Mouse (Mus musculus) liver, postnatal 0 days (tissue): ENCODE measurements around the gene Hspg2. TPM values are rescaled to one million over a fixed set of nuclear protein-coding genes. Genes with fewer than 3 reads are reported as not detected.

Experiments
- ATAC-seq: fragments of 200-750 bp; cut with Nextera tagmentation; 2 replicates; pipeline ENCODE4 v1.8.0; 2017; ENCODE audit warnings: mild to moderate bottlenecking, moderate library complexity
- DNase-seq: peaks from one replicate; pipeline ENCODE4 v3.0.0-alpha.2; 2016
- H3K27ac ChIP-seq: fragments of 300-500 bp; sonication (generic); 2 replicates; pipeline ENCODE4 v1.5.1; 2014; ENCODE audit warnings: antibody characterized with exemption, moderate library complexity, mild to moderate bottlenecking, low read depth
- H3K27me3 ChIP-seq: fragments of 300-500 bp; sonication (generic); 2 replicates; pipeline ENCODE4 v1.6.1; 2014; ENCODE audit warnings: low read length, control low read depth, mixed read lengths; ENCODE audit not compliant: insufficient read depth
- H3K36me3 ChIP-seq: fragments of 300-500 bp; sonication (generic); replicated peaks from 2 replicates; pipeline ENCODE4 v1.6.1; 2014; ENCODE audit warnings: mild to moderate bottlenecking, control low read depth, low read length, moderate library complexity, mixed read lengths; ENCODE audit not compliant: insufficient read depth
- H3K4me1 ChIP-seq: fragments of 300-500 bp; sonication (generic); 2 replicates; pipeline ENCODE4 v1.6.1; 2014; ENCODE audit warnings: antibody characterized with exemption, mild to moderate bottlenecking, control low read depth; ENCODE audit not compliant: insufficient read depth
- H3K4me2 ChIP-seq: fragments of 300-500 bp; sonication (generic); 2 replicates; pipeline ENCODE4 v1.6.1; 2014; ENCODE audit warnings: low read depth, mild to moderate bottlenecking, low read length, moderate library complexity, mixed read lengths
- H3K4me3 ChIP-seq: fragments of 300-500 bp; sonication (generic); 2 replicates; pipeline ENCODE4 v1.5.1; 2014; ENCODE audit warnings: low read depth, low read length
- H3K9ac ChIP-seq: fragments of 300-500 bp; sonication (generic); replicated peaks from 2 replicates; pipeline ENCODE4 v1.6.1; 2014; ENCODE audit warnings: mild to moderate bottlenecking, moderate library complexity
- H3K9me3 ChIP-seq: fragments of 300-500 bp; sonication (generic); 2 replicates; pipeline ENCODE4 v1.6.1; 2016; ENCODE audit warnings: mild to moderate bottlenecking, control low read depth, low read length, mixed read lengths
- CTCF ChIP-seq: sonication (generic); IDR thresholded peaks from 2 replicates; pipeline ENCODE4 v1.5.1; 2016; ENCODE audit warnings: antibody characterized with exemption, low read depth
- EP300 ChIP-seq: IDR thresholded peaks from 2 replicates; pipeline ENCODE4 v1.6.1; 2016; ENCODE audit warnings: antibody characterized with exemption, low read depth, mild to moderate bottlenecking
- WGBS: fragments of 180-500 bp; shearing (Covaris S2); extraction: QIAGEN DNeasy Blood & Tissue Kit; methylation state at CpG from one replicate; pipeline ENCODE4 v1.1.7; 2014; ENCODE audit not compliant: insufficient replicate concordance; 5-methylcytosine and 5-hydroxymethylcytosine counted together
- polyA plus RNA-seq: library from polyadenylated mRNA; unstranded; fragments of >200 nt; fragmentation: Nextera tagmentation; extraction: Ambion mirVana; gene quantifications from 2 replicates; pipeline ENCODE4 v1.2.1, GENCODE M21; 2015

Gene Hspg2
- polyA plus RNA-seq, 1 experiment from 2014 or later: 5.1 TPM

GRCm38 (mm10) chr4:137441332-137441731 lies 27.2 kb upstream of the Hspg2 start:
- ATAC-seq (no peak), DNase-seq (no peak)
- H3K9me3 ChIP-seq: no peaks in the 10 kb centered on the region
- no peak overlapping the region for H3K4me2 ChIP-seq
- no peak overlapping the region for H3K9ac ChIP-seq
- TF ChIP-seq CTCF (peak; percentile 42), EP300 (no peak)
- WGBS: 84% methylated on average over 4 of the region's 4 CpGs
- H3K4me3 ChIP-seq: no peak overlapping the region
- peaks cover 14% of the 10 kb centered on the region for H3K4me1 ChIP-seq
- H3K27me3 ChIP-seq: no peaks in the 10 kb centered on the region
- H3K27ac ChIP-seq: no peak overlapping the region
- H3K36me3 ChIP-seq: no peaks in the 10 kb centered on the region

- H3K4me2 ChIP-seq: no peak overlapping the region
- H3K4me3 ChIP-seq: no peak overlapping the region
- DNase-seq (peak; percentile 83), ATAC-seq (no peak)
- no peaks in the 10 kb centered on the region for H3K9me3 ChIP-seq
- no peak overlapping the region for H3K9ac ChIP-seq
- TF ChIP-seq CTCF: peak; percentile 94
- peak; percentile 46; the same call in 1 of the 2 replicates for TF ChIP-seq EP300
- 37% methylated on average over 5 of the region's 5 CpGs for WGBS
- H3K27ac ChIP-seq: no peak overlapping the region
- H3K36me3 ChIP-seq: no peaks in the 10 kb centered on the region
- H3K27me3 ChIP-seq: no peaks in the 10 kb centered on the region
- H3K4me1 ChIP-seq: peaks cover 19% of the 10 kb centered on the region
Observed at GRCm38 (mm10) chr4:137443625-137444024, 24.9 kb upstream of the Hspg2 start.

- Histone ChIP-seq H3K9me3 (no peaks in the 10 kb centered on the region), H3K36me3 (no peaks in the 10 kb centered on the region), H3K9ac (no peak overlapping the region), H3K4me2 (no peak overlapping the region), H3K27ac (no peak overlapping the region), H3K4me1 (peaks cover 15% of the 10 kb centered on the region), H3K4me3 (no peak overlapping the region), H3K27me3 (no peaks in the 10 kb centered on the region)
- ATAC-seq (no peak), DNase-seq (no peak)
- 77% methylated on average over 4 of the region's 4 CpGs for WGBS
- TF ChIP-seq CTCF: no peak
- no peak for TF ChIP-seq EP300
Observed at GRCm38 (mm10) chr4:137445881-137446280, 22.7 kb upstream of the Hspg2 start.

GRCm38 (mm10) chr4:137447363-137448196 lies 21.0 kb upstream of the Hspg2 start:
- ATAC-seq: peak; percentile 52
- H3K4me3 ChIP-seq: no peak overlapping the region
- no peaks in the 10 kb centered on the region for H3K27me3 ChIP-seq
- H3K9ac ChIP-seq: no peak overlapping the region
- TF ChIP-seq CTCF: no peak
- peak; percentile 34; the same call in 1 of the 2 replicates for TF ChIP-seq EP300
- H3K27ac ChIP-seq: no peak overlapping the region
- WGBS: 52% methylated on average over 7 of the region's 7 CpGs
- H3K4me2 ChIP-seq: no peak overlapping the region
- no peak for DNase-seq
- no peaks in the 10 kb centered on the region for H3K36me3 ChIP-seq
- no peaks in the 10 kb centered on the region for H3K9me3 ChIP-seq
- peaks cover 15% of the 10 kb centered on the region for H3K4me1 ChIP-seq

GRCm38 (mm10) chr4:137448197-137448596 lies 20.4 kb upstream of the Hspg2 start:
- no peak overlapping the region; the same call in 1 of the 2 replicates for H3K4me2 ChIP-seq
- H3K27ac ChIP-seq: no peak overlapping the region
- 57% methylated on average over 6 of the region's 6 CpGs for WGBS
- ATAC-seq (no peak), DNase-seq (no peak)
- H3K27me3 ChIP-seq: no peaks in the 10 kb centered on the region
- no peaks in the 10 kb centered on the region for H3K36me3 ChIP-seq
- H3K4me1 ChIP-seq: peaks cover 15% of the 10 kb centered on the region
- no peak overlapping the region for H3K4me3 ChIP-seq
- no peak overlapping the region for H3K9ac ChIP-seq
- no peak for TF ChIP-seq EP300
- TF ChIP-seq CTCF: no peak
- H3K9me3 ChIP-seq: no peaks in the 10 kb centered on the region

GRCm38 (mm10) chr4:137448641-137449040 lies 19.9 kb upstream of the Hspg2 start:
- Histone ChIP-seq H3K27me3 (no peaks in the 10 kb centered on the region), H3K27ac (no peak overlapping the region), H3K36me3 (no peaks in the 10 kb centered on the region), H3K4me2 (no peak overlapping the region), H3K4me3 (no peak overlapping the region), H3K9ac (no peak overlapping the region), H3K4me1 (peaks cover 15% of the 10 kb centered on the region), H3K9me3 (no peaks in the 10 kb centered on the region)
- DNase-seq (no peak), ATAC-seq (no peak)
- WGBS: 49% methylated on average over 2 of the region's 2 CpGs
- no peak for TF ChIP-seq EP300
